Mouse (Mus musculus) layer of hippocampus, adult 2 months (tissue): ENCODE measurements around the gene Vsig10. TPM values are rescaled to one million over a fixed set of nuclear protein-coding genes. Genes with fewer than 3 reads are reported as not detected.

Experiments used
- DNase-seq, 2 experiments: peaks; one replicate each; pipeline ENCODE4 v3.0.0; 2022; ENCODE audit warnings: low spot score in 2 of 2
- H3K27ac ChIP-seq: fragments of 200-600 bp; 2 replicates; pipeline ENCODE4 v1.8.1; 2022
- H3K4me3 ChIP-seq: fragments of 200-600 bp; 2 replicates; pipeline ENCODE4 v1.8.1; 2022; ENCODE audit warnings: mild to moderate bottlenecking
- CTCF ChIP-seq: fragments of 200-600 bp; conservative IDR thresholded peaks from 2 replicates; pipeline ENCODE4 v1.8.1; 2022; ENCODE audit warnings: antibody characterized with exemption, mild to moderate bottlenecking, moderate library complexity
- long read RNA-seq, 2 experiments: library from polyadenylated mRNA; stranded (forward); transcript quantifications; one replicate each; pipeline ENCODE4 v2.0.0; 2021; ENCODE audit warnings: borderline mapping rate in 2 of 2
- total RNA-seq, 2 experiments: library from RNA; stranded (reverse); gene quantifications; 2 replicates each; pipeline ENCODE4 v1.2.3; 2021

The Vsig10 gene
- total RNA-seq = 1 to 10 TPM; 1.5 to 2.1 TPM
- long read RNA-seq, experiment 1 = 0 reads
- long read RNA-seq, experiment 2, partial matches to known transcripts = 0 of 1 reads
- long read RNA-seq, experiment 2, other reads (novel, unspliced or antisense) = 1 of 1 reads

DNA sequence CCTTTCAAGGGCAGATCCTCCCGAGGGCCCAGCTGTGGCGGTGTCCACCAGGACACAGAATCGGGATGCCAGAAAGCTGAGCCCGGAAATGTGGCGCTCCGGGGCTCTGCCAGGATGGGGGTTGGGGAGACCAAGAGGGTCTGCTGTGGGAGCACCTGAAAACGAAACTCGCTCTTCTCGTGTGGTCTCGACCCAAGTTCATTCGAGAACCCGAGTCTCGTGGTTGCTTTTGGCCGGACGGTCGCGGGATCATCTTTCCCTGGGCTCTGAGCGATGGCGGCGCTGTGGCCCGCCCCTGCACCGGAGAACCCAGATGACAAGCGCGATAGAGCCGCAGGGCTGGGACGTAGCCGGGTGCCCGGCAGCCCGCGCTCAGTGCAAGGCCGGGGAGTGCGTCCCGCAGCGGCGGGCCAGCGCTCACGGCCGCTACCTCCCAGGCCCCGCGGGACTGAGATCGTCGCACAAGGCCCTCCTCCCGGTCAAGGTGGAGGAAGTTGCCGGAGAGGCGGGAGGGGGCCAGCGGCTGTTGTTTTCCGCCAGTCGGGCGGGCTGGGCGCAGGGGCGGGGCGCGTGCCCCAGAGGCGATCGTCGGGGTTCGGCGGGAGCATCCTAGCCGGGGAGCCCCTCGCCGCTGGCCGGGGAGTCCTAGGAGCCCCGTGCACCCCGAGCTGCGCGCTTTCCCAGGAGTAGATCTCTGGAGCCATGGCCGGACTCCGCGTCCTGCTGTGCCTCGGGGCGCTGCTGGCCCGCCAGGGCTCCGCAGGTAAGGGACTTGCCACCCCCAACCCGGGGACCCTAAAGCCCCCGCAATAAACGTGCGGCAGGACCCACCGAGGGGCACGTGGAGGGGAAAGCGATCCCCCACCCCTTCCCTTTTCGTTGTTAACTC is at the start of gene Vsig10:
Gene Vsig10 (plus strand): TSS at position 343 of the 889 bp plus-strand sequence.
- Histone ChIP-seq H3K27ac (peak within 1 kb of the TSS; percentile 74), H3K4me3 (peak within 1 kb of the TSS; percentile 84)
- DNase-seq = peak; percentile 12 to 21
- peak; percentile 30; the same call in 1 of the 2 replicates for TF ChIP-seq CTCF

DNA sequence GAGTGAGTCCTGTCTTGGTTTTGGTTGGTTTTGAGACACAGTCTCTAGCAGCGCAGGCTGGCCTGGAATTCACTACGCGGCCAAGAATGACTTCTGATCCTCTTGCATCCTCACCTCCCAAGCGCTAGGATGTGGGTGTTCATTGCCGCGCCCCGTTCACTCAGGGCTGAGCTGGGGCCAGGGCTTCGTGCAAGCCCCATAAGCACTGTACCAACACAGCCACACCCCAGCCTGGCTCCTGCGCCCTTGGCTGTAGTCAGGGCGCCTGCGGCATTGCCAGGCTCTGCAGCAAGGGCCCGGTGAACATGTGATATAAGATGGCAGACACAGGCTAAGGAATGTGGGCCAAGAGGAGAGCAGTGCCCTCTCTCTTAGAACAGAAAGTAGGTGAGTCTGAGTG is 49.5 kb upstream of the Vsig10 start:
- TF ChIP-seq CTCF = no peak
- no peak overlapping the region for H3K27ac ChIP-seq
- DNase-seq = no peak
- no peak overlapping the region for H3K4me3 ChIP-seq

DNA sequence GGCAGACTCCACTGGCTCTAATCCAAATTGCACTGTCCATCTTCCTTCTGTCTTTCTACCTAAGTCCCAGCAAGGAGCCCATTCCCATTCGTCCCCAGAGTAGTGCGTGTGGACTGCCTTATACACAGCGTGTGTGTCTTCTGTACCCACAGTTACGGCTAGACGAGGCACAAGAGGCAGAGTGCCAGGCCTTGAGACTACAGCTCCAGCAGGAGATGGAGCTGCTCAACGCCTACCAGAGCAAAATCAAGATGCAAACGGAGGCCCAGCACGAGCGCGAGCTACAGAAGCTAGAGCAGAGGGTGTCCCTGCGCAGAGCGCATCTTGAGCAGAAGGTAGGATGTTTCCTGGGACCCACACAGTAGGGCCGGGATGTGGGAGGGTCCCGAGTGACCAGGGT is 46.9 kb upstream of the Vsig10 start:
- H3K27ac ChIP-seq = peak overlapping the region; percentile 67
- no peak for TF ChIP-seq CTCF
- H3K4me3 ChIP-seq = no peak overlapping the region
- peak; percentile 55 to 80 for DNase-seq

DNA sequence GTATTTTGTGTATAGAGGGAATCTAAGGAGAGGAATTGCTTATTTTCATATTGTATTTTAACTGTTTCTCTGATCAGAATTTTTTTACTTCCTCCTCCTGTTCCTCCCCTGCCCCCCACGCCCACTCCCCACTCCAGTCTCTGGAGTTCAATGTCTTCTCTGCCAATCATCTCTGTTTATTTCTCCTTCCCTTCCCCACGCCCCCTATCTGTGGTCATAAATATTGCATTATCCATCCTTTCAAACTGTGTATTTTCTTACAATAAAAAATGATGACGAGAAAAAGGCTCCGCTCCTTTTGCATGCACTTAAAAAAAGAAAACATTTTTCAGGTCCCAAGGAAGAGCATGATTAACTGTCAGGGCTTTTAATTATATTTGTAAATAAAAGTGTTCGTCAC is 44.1 kb upstream of the Vsig10 start:
- peak; percentile 74 for TF ChIP-seq CTCF
- H3K4me3 ChIP-seq = no peak overlapping the region
- DNase-seq = peak in 1 of 2 experiments; percentile 36
- 0 out of 2 replicates have a peak overlapping the region, but pooled peaks have one; percentile 48 for H3K27ac ChIP-seq

DNA sequence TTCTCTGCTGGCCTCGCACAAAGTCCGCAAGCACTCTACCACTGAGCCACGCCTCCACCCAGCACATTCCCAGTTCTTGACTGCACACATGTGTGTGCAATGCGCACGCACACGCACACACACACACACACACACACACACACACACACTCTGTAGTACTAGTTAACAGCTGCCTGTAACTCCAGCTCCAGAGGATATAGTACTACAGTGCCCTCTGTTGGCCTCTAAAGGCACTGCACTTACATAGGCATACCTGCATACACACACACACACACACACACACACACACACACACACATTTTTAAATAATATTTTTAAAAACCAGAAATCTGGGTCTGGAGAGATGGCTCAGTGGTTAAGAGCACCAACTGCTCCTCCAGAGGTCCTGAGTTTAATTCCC is 41.1 kb upstream of the Vsig10 start:
- Histone ChIP-seq H3K4me3 (no peak overlapping the region), H3K27ac (no peak overlapping the region)
- DNase-seq = no peak
- peak; percentile 29 for TF ChIP-seq CTCF

DNA sequence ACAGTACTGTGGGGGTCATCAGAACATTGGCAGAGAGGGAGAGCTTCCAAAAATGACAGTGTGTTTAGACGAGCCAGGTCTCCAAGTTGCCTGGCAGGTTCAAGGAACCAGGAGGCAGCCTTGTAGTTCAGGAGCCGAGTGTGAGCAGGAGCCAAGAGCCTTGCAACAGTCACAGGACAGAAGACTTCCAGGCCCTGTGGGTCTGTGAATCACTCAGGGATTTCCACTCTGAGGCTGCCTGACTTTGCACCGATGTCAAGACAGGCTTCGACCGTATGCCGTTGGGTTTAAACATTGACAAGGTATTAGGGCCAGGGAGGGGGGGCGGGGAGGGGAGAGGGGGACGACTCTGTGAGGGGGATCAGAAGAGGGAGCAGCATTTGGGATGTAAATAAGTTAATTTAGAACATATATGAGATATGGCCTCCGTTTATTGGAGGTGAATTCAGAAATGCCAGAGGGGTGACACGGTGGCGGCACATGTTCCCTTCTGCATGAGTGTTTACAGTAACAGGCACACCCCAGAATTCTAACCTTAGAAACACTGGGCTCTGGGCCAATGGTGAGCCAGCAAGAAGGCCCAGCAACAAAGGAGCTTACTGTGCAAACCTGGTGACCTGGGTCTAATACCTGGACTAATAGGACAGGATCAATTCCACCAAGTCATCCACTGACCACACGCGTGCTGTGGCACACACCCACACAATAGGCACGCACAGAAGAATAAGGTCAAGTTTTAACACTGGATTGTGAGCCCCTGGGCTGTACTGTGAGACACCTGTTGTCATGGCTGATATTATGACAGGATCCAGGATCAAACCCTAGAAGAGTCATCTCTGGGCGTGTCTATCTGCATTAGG is 39.8 kb upstream of the Vsig10 start:
- no peak for TF ChIP-seq CTCF
- no peak for DNase-seq
- no peak overlapping the region for H3K4me3 ChIP-seq
- no peak overlapping the region for H3K27ac ChIP-seq

DNA sequence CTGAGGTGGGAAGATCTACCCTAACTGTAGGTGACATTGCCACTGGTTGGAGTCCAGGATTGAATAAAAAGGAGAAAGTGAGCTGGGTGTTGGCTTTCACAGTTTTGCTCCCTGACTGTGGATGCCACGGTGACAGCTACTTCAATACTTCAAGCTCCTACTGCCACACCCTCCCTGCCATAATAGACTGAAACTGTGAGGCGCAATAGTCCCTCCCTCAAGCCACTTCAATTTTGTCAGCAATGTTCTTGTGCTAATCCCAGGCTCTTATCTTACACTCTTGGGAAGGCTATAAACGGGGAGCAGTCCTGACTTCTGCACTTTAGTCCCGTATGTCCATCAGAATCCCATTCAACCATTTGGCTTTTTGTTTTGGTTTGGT is 39.2 kb upstream of the Vsig10 start:
- DNase-seq = no peak
- Histone ChIP-seq H3K27ac (no peak overlapping the region), H3K4me3 (no peak overlapping the region)
- TF ChIP-seq CTCF = no peak

DNA sequence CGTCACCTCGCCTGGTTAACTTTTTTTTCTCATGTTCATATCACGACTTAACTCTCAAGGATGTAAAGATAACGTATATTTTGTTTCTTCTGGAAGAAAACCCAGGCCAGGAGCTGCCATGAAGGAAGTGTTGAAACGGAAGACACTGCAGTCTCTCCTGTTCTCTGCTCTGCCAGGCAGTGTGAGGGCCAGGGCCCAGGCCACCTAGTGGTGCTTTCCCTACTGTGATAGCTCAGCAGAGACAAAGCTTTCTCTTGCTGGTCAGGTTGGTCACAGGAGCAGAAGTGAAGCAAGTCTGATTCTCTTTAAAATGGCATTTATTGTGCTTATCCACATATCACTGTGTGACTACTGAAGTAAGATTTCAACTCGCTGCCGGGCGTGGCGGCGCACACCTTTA is 37.3 kb upstream of the Vsig10 start:
- no peak for DNase-seq
- TF ChIP-seq CTCF = peak; percentile 61
- Histone ChIP-seq H3K4me3 (no peak overlapping the region), H3K27ac (no peak overlapping the region)

DNA sequence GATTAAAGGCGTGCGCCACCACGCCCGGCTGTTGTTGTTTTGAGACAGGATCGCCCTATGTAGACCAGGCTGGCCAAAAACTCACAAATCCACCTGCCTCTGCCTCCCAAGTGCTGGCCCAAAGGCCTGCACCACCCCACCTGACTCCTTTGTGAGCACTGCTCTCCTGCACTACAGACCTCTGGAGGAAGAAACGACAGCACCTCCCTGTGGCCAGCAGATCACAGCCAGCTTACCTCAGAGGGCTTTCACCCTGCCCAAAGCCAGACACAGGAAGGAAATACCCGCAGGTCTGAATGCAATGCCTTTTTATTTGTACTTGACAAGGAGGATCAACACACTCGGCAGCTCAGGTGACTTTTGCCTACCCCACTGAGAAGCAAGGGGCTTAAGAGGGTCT is 36.5 kb upstream of the Vsig10 start:
- DNase-seq = no peak
- no peak overlapping the region for H3K27ac ChIP-seq
- peak; percentile 24; the same call in 1 of the 2 replicates for TF ChIP-seq CTCF
- no peak overlapping the region for H3K4me3 ChIP-seq

DNA sequence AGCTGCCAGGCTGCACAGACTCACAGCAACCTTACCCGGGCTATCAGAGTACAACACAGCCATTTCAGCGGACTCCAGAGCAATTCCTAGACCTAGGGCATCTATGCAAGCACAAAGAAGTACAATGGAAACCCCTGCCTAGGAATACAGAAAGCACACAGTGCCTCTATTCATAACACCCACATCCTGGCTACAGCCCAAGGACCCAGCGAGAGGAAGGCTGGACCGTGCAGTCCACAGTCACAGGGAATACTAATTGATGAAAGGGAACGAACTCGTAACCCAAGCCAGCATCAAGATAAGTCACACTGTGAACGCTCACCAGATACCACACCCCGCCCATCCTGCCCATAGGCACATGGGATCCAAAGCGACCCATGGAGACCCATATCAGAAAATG is 34.9 kb upstream of the Vsig10 start:
- Histone ChIP-seq H3K4me3 (no peak overlapping the region; the same call in 1 of the 2 replicates), H3K27ac (peak overlapping the region; percentile 79)
- DNase-seq = peak; percentile 48 to 50
- TF ChIP-seq CTCF = no peak

DNA sequence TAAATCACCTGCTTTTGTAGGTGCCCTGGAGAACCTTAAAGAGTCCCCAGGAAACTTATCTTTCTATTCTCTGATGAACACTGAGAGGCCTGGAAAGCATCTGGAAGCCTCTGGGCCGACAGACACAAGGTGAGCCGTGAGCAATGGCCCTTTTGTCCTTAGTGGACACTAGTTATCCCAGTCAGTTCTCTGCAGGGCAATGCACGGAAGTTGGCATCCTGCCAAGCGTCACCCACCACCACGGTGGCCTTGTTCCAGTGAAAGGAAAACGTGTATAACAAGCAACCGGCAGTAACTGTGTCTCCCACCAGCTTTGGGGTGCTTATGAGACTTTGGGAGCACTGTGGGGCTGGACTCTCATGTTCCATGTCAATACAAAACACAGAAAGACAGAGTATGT is 34.2 kb upstream of the Vsig10 start:
- no peak overlapping the region for H3K4me3 ChIP-seq
- DNase-seq = no peak
- peak overlapping the region; percentile 79 for H3K27ac ChIP-seq
- TF ChIP-seq CTCF = no peak

DNA sequence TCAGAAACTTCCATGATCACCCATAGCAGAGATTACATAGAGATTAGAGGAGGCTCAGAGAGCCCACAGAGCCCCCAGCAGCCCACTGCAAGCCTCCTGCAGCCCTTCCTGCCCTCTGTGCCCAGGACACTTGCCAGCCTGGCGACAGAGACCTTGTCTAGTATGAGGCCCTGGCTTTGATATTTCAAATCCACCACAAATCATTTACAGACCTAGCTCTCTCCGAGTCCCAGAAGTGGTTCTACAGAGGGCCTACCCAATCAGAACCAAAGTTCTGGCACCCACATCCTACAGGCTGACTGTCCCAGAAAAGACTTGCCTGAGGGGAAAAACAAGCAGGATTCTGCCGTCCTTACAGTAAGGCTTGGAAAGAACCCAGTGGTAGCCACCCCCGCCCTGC is 33.6 kb upstream of the Vsig10 start:
- no peak overlapping the region for H3K4me3 ChIP-seq
- no peak for DNase-seq
- TF ChIP-seq CTCF = no peak
- peak overlapping the region; percentile 79; the same call in 1 of the 2 replicates for H3K27ac ChIP-seq

DNA sequence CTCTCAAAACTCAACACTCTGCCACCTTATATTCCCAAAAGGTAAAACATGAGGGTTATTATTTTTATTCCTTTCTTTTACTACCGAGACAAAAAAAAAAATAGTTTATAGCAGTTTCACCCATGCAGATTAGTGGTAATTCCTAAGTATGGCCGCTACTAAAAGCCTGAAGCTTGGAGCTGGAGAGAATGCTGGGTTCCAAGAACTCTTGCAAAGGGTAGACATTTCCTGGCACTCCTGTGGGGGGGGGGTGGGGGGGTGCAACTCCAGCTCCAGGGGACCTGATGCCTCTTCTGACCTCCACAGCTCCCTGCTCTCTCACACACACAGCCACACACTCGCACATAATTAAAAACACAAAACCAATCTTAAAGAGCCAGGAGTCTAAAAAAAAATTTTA is 32.6 kb upstream of the Vsig10 start:
- Histone ChIP-seq H3K27ac (peak overlapping the region; percentile 86; the same call in 1 of the 2 replicates), H3K4me3 (peak overlapping the region; percentile 83)
- TF ChIP-seq CTCF = no peak; the same call in 1 of the 2 replicates
- DNase-seq = no peak
